Mouse (Mus musculus): ENCODE results near the gene Trim58. TPM values are rescaled to one million over a fixed set of nuclear protein-coding genes. Genes with fewer than 3 reads are reported as not detected.

Trim58 gene
- polyA plus RNA-seq, 1 experiment from 2014 or later: 0.15 TPM

DNA sequence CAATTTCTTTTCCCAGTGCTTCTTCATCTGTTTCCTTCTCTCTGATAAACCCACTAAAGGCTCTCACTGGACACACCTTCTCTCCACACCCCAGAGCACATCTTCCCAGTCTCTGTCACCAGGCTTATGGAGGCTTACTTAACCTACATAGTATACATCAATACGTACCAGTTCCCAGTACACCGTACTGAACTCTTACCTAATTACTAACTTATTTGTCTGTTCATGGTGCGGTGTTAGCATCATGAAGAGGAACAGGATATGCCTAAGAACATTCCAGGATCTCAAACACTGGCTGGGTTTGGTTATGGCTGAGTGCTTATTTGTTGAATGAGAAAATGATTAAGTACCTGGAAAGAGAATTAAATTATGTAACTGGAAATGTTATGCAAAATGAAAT, 14.9 kb downstream of the Trim58 start:
- Histone ChIP-seq H3K9ac (replicated peaks) (no peak overlapping the region), H3K27ac (no peak overlapping the region), H3K36me3 (no peaks in the 10 kb centered on the region), H3K4me2 (no peak overlapping the region), H3K9me3 (no peaks in the 10 kb centered on the region), H3K4me3 (replicated peaks) (no peak overlapping the region), H3K27me3 (no peaks in the 10 kb centered on the region), H3K4me1 (replicated peaks) (no peaks in the 10 kb centered on the region)
- 92% methylated on average over 3 of the region's 3 CpGs for WGBS
- ATAC-seq (ENCODE audit: insufficient number of reproducible peaks, insufficient read depth, low FRiP score, low TSS enrichment, low read depth): no peak

DNA sequence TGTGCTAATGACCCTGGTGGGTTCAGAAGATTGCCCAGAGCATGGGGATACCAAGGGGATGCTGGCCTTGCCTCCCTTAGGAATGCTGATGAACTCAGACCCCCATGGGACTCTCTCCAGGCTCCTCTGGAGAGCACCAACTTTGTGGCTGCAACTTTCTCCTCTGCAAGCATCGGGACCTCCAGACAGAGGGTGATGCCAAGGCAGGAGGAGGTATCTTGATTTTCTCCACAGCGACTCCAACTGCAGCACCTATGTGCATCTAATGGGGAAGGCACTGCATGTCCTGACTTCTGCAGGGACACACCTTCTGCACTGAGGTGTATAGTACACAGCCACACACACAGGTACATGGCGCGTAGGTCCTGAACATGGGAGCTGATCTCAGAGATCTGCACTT, 18.3 kb downstream of the Trim58 start, which contains the start of gene Olfr322:
Gene Olfr322 (plus strand): TSS at position 187 of the 400 bp plus-strand sequence.
- ATAC-seq (ENCODE audit: insufficient number of reproducible peaks, insufficient read depth, low FRiP score, low TSS enrichment, low read depth): no peak
- H3K9me3 ChIP-seq: no peaks in the 10 kb centered on the region
- H3K4me3 ChIP-seq (replicated peaks): no peak within 1 kb of the TSS
- no peak within 1 kb of the TSS for H3K27ac ChIP-seq
- no peaks in the 10 kb centered on the region for H3K4me1 ChIP-seq (replicated peaks)
- WGBS: 79% methylated on average over 4 of the region's 4 CpGs
- H3K4me2 ChIP-seq: no peak within 1 kb of the TSS
- no peaks in the 10 kb centered on the region for H3K27me3 ChIP-seq
- H3K36me3 ChIP-seq: no peaks in the 10 kb centered on the region
- no peak within 1 kb of the TSS for H3K9ac ChIP-seq (replicated peaks)

- H3K4me1 ChIP-seq (replicated peaks): no peaks in the 10 kb centered on the region
- no peaks in the 10 kb centered on the region for H3K9me3 ChIP-seq
- H3K27me3 ChIP-seq: no peaks in the 10 kb centered on the region
- no peak overlapping the region for H3K27ac ChIP-seq
- no peak overlapping the region for H3K4me3 ChIP-seq (replicated peaks)
- ATAC-seq (ENCODE audit: insufficient number of reproducible peaks, insufficient read depth, low FRiP score, low TSS enrichment, low read depth): no peak
- H3K4me2 ChIP-seq: no peak overlapping the region
- no peak overlapping the region for H3K9ac ChIP-seq (replicated peaks)
- H3K36me3 ChIP-seq: no peaks in the 10 kb centered on the region
Observed at GRCm38 (mm10) chr11:58669252-58669651, 29.0 kb downstream of the Trim58 start.

- Histone ChIP-seq H3K9me3 (no peaks in the 10 kb centered on the region), H3K9ac (replicated peaks) (no peak overlapping the region), H3K27ac (no peak overlapping the region), H3K4me3 (replicated peaks) (no peak overlapping the region), H3K4me2 (no peak overlapping the region), H3K36me3 (no peaks in the 10 kb centered on the region), H3K4me1 (replicated peaks) (no peaks in the 10 kb centered on the region), H3K27me3 (no peaks in the 10 kb centered on the region)
- no peak for ATAC-seq (ENCODE audit: insufficient number of reproducible peaks, insufficient read depth, low FRiP score, low TSS enrichment, low read depth)
- 60% methylated on average over 4 of the region's 4 CpGs for WGBS
Observed at GRCm38 (mm10) chr11:58671825-58672224, 31.6 kb downstream of the Trim58 start.

DNA sequence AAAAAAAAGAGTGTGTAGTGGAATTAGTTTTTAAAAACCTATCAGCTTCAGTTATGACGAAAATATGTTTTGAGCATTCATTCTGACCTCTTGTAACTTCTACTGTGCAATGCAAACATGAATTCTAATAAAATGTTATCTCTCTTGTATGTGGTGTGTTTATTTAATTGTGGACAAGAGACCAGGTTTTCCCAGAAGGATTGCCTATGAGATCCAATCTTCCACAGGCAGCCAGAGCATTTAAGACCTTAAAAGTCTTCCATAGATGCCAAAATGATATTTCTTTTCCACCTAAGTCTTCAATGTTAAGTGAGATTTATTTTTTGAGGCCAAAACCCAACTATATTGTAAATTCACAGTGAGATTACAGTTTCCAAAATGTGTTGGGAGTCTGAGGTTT, 40.5 kb downstream of the Trim58 start, which contains the start of gene Olfr320:
Gene Olfr320 (plus strand): TSS at position 301 of the 400 bp plus-strand sequence.
- Histone ChIP-seq H3K4me1 (replicated peaks) (no peaks in the 10 kb centered on the region), H3K27me3 (no peaks in the 10 kb centered on the region), H3K4me3 (replicated peaks) (no peak within 1 kb of the TSS), H3K9ac (replicated peaks) (no peak within 1 kb of the TSS), H3K4me2 (no peak within 1 kb of the TSS), H3K9me3 (no peaks in the 10 kb centered on the region), H3K36me3 (no peaks in the 10 kb centered on the region), H3K27ac (no peak within 1 kb of the TSS)
- no peak for ATAC-seq (ENCODE audit: insufficient number of reproducible peaks, insufficient read depth, low FRiP score, low TSS enrichment, low read depth)
- WGBS: 81% methylated on average over 1 of the region's 1 CpGs

- peaks cover 18% of the 10 kb centered on the region for H3K9me3 ChIP-seq
- 89% methylated on average over 3 of the region's 3 CpGs for WGBS
- no peaks in the 10 kb centered on the region for H3K4me1 ChIP-seq (replicated peaks)
- no peak for ATAC-seq (ENCODE audit: insufficient number of reproducible peaks, insufficient read depth, low FRiP score, low TSS enrichment, low read depth)
- no peaks in the 10 kb centered on the region for H3K36me3 ChIP-seq
- H3K27ac ChIP-seq: no peak within 1 kb of the TSS
- H3K4me2 ChIP-seq: no peak within 1 kb of the TSS
- no peaks in the 10 kb centered on the region for H3K27me3 ChIP-seq
- H3K4me3 ChIP-seq (replicated peaks): no peak within 1 kb of the TSS
- no peak within 1 kb of the TSS for H3K9ac ChIP-seq (replicated peaks)
Observed at GRCm38 (mm10) chr11:58698862-58699261, 58.6 kb downstream of the Trim58 start, which contains the start of gene Olfr319. Olfr319 (plus strand) TSS chr11:58699162.

Other genes starting within 250 kb of the Trim58 start
- not detected in 2 replicates for gene 1810065E05Rik, start 219.4 kb upstream of the Trim58 start, polyA plus RNA-seq (2016; fragmentation: Nextera tagmentation; extraction: Ambion mirVana)
- not detected in 2 replicates for gene Gm12253, start 207.9 kb upstream of the Trim58 start, polyA plus RNA-seq (2016; fragmentation: Nextera tagmentation; extraction: Ambion mirVana)
- gene Lypd9, start 187.5 kb upstream of the Trim58 start, polyA plus RNA-seq (2016; fragmentation: Nextera tagmentation; extraction: Ambion mirVana): not detected in 2 replicates
- not detected in 2 replicates for gene Olfr30, start 178.2 kb upstream of the Trim58 start, polyA plus RNA-seq (2016; fragmentation: Nextera tagmentation; extraction: Ambion mirVana)
- gene Olfr332, start 147.9 kb upstream of the Trim58 start, polyA plus RNA-seq (2016; fragmentation: Nextera tagmentation; extraction: Ambion mirVana): not detected in 2 replicates
- not detected in 2 replicates for gene Olfr331, start 137.9 kb upstream of the Trim58 start, polyA plus RNA-seq (2016; fragmentation: Nextera tagmentation; extraction: Ambion mirVana)
- not detected in 2 replicates for gene Olfr330, start 105.6 kb upstream of the Trim58 start, polyA plus RNA-seq (2016; fragmentation: Nextera tagmentation; extraction: Ambion mirVana)
- gene Olfr329-ps, start 94.0 kb upstream of the Trim58 start, polyA plus RNA-seq (2016; fragmentation: Nextera tagmentation; extraction: Ambion mirVana): not detected in 2 replicates
- 0.08 and 0.09 TPM in 2 replicates for gene Olfr328, start 84.8 kb upstream of the Trim58 start, polyA plus RNA-seq (2016; fragmentation: Nextera tagmentation; extraction: Ambion mirVana)
- not detected in 2 replicates for gene Olfr224, start 69.9 kb upstream of the Trim58 start, polyA plus RNA-seq (2016; fragmentation: Nextera tagmentation; extraction: Ambion mirVana)
- gene Olfr325, start 62.7 kb upstream of the Trim58 start, polyA plus RNA-seq (2016; fragmentation: Nextera tagmentation; extraction: Ambion mirVana): not detected in 2 replicates
- gene Olfr324, start 45.4 kb upstream of the Trim58 start, polyA plus RNA-seq (2016; fragmentation: Nextera tagmentation; extraction: Ambion mirVana): not detected in 2 replicates
- gene 2210407C18Rik, start 24.4 kb upstream of the Trim58 start, polyA plus RNA-seq (2016; fragmentation: Nextera tagmentation; extraction: Ambion mirVana): not detected in 2 replicates
- gene Olfr323, start 10.0 kb upstream of the Trim58 start, polyA plus RNA-seq (2016; fragmentation: Nextera tagmentation; extraction: Ambion mirVana): not detected in 2 replicates
- not detected in 2 replicates for gene Olfr322, start 18.3 kb downstream of the Trim58 start, polyA plus RNA-seq (2016; fragmentation: Nextera tagmentation; extraction: Ambion mirVana)
- not detected in 2 replicates for gene Olfr320, start 40.6 kb downstream of the Trim58 start, polyA plus RNA-seq (2016; fragmentation: Nextera tagmentation; extraction: Ambion mirVana)
- gene Olfr319, start 58.7 kb downstream of the Trim58 start, polyA plus RNA-seq (2016; fragmentation: Nextera tagmentation; extraction: Ambion mirVana): not detected in 2 replicates
- gene Olfr318, start 83.5 kb downstream of the Trim58 start, polyA plus RNA-seq (2016; fragmentation: Nextera tagmentation; extraction: Ambion mirVana): not detected in 2 replicates
- not detected in 2 replicates for gene Olfr317, start 98.7 kb downstream of the Trim58 start, polyA plus RNA-seq (2016; fragmentation: Nextera tagmentation; extraction: Ambion mirVana)
- not detected in 2 replicates for gene Olfr316, start 112.3 kb downstream of the Trim58 start, polyA plus RNA-seq (2016; fragmentation: Nextera tagmentation; extraction: Ambion mirVana)
- gene Olfr315, start 132.7 kb downstream of the Trim58 start, polyA plus RNA-seq (2016; fragmentation: Nextera tagmentation; extraction: Ambion mirVana): not detected in 2 replicates
- not detected in 2 replicates for gene Olfr314, start 142.5 kb downstream of the Trim58 start, polyA plus RNA-seq (2016; fragmentation: Nextera tagmentation; extraction: Ambion mirVana)
- not detected in 2 replicates for gene Fam183b, start 161.5 kb downstream of the Trim58 start, polyA plus RNA-seq (2016; fragmentation: Nextera tagmentation; extraction: Ambion mirVana)
- not detected in 2 replicates for gene Olfr313, start 174.5 kb downstream of the Trim58 start, polyA plus RNA-seq (2016; fragmentation: Nextera tagmentation; extraction: Ambion mirVana)
- not detected in 2 replicates for gene Olfr312, start 188.8 kb downstream of the Trim58 start, polyA plus RNA-seq (2016; fragmentation: Nextera tagmentation; extraction: Ambion mirVana)
- not detected in 2 replicates for gene Olfr311, start 198.8 kb downstream of the Trim58 start, polyA plus RNA-seq (2016; fragmentation: Nextera tagmentation; extraction: Ambion mirVana)
- gene Gm12258, start 206.7 kb downstream of the Trim58 start, polyA plus RNA-seq (2016; fragmentation: Nextera tagmentation; extraction: Ambion mirVana): 12.8 and 13.5 TPM in 2 replicates
- gene 2810021J22Rik, start 226.8 kb downstream of the Trim58 start, polyA plus RNA-seq (2016; fragmentation: Nextera tagmentation; extraction: Ambion mirVana): 8.9 and 11.0 TPM in 2 replicates